Mouse (Mus musculus) right cerebral cortex, postnatal 36 days (tissue): ENCODE data around the gene Ppm1l.

Source experiments
- DNase-seq, 2 experiments: peaks; one replicate each; pipeline ENCODE4 v3.0.0; 2022; ENCODE audit warnings: low spot score in 2 of 2, mixed read lengths in 1 of 2

Gene Ppm1l

DNA sequence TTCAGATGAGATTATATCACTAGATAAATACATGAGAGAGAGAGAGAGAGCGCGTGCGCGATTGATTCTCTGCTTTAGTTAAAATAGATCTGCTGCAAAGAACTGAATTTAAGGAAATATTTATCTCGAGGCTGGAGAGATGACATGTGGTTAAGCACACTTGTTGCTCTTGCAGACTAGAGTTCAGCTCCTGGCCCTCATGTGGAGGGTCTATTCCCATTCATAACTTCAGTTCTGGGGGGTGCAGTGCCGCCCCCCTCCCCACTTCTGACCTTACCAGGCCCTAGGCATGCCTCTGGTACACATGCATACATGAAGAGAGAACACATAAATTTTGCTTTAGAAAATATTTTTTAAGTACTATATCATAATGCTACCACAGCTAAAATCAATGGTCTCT is 280.6 kb downstream of the Ppm1l start:
- DNase-seq = no peak

GRCm38 (mm10) chr3:69597816-69598215 is 281.2 kb downstream of the Ppm1l start:
- no peak for DNase-seq

DNA sequence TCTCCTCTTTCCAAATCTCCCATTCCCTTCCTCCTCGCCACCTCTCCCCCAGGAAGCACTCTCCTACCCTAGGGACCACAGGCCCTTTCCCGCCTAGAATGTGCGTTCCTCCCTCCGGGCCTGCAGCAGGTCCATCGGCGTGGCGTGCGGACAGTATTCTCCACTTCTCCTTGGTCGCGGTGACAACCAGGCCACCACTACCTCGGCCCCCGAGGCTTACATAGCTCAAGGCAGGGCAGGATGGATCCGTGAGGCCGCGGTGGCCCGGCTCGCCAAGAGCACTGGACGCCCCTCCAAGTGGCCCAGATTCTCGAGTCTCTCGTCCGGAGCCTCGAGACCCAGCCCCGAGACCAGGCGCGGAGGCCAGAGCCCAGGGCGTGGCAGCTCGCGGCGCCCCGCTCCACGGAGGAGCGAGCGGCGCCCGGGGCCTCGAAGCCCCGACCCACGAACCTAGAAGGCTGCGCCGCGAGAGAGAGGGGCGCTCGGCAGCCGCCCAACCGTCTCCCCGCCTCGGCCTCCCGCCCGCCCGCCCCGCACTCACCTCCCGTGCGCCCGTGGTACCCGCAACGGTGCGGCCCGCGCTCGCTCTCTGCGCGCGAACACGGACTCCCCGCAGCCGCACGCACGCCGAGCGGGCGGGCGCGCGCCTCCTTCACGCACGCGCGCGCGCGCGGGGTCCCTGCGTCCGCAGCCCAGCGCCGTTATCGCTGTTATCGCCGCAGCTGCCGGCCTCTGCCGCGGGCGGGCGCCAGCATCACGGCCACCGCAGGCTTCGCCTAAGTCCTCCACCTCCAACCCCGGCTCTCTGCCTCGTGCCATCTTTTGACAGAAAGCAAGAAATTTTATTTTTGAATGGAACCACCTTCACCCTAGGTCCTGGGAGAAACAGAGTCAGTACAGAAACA is 281.9 kb downstream of the Ppm1l start, which contains the start of gene B3galnt1:
Gene B3galnt1, minus strand, starts transcription at position 700 of the 905 bp plus-strand sequence.
- peak; percentile 43 to 54 for DNase-seq

- DNase-seq = no peak
Measured at GRCm38 (mm10) chr3:69599166-69599500, 282.5 kb downstream of the Ppm1l start.

DNA sequence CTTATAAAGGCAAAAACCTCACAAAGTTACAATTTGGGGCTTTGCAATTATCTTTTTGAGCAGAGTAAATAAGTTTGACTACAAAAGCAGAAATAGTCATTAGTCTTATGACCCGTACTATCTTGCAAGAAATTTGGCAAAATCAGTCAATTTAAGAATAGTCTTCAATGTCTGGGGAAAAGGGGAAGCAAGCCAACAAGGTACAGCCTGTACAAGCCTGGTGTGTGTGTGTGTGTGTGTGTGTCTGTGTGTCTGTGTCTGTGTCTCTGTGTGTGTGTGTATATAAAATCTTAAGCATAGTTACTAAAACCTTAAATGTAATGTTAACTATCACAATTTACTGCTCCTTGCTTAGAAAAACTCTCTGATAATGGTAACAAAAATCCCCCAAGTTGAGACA is 290.3 kb downstream of the Ppm1l start:
- no peak for DNase-seq

DNA sequence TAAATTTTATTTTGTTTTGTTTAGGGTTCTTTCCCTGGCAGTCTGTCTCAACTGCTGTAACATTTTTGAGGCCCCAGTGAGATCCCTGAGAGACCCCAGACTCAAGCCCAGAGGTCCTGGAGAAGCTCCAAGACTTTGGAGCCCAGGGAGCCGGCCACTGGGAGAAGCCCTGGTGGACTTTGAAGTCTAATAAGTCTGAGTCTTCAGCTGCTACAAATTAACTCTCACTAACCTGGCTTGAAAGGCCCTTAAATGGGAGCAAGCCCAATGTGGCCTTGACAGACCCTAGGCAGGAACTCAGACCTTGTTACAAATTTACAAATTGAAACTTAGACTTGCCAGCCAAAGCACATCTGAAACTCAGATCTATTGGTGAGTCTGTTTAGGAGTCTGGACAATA is 290.8 kb downstream of the Ppm1l start:
- DNase-seq = no peak

- no peak for DNase-seq
Measured at GRCm38 (mm10) chr3:69607909-69608308, 291.2 kb downstream of the Ppm1l start.
